Mouse (Mus musculus) hindbrain, embryonic 15.5 days (tissue): ENCODE measurements around the gene Gm8909. TPM values are rescaled to one million over a fixed set of nuclear protein-coding genes. Genes with fewer than 3 reads are reported as not detected.
"Not testable (repeated sequence)": the region's sequence is repeated elsewhere in the genome, so short reads cannot be mapped to it uniquely, and the experiment has no call there.

Source experiments
- ATAC-seq: fragments of 200-750 bp; cut with Nextera tagmentation; 2 replicates; pipeline ENCODE4 v1.8.0; 2017; ENCODE audit warnings: low read depth, moderate number of reproducible peaks, moderate TSS enrichment; ENCODE audit not compliant: low FRiP score
- H3K27ac ChIP-seq: fragments of 300-500 bp; sonication (generic); replicated peaks from 2 replicates; pipeline ENCODE4 v1.5.1; 2015; ENCODE audit warnings: mild to moderate bottlenecking, inconsistent platforms
- H3K27me3 ChIP-seq: fragments of 300-500 bp; sonication (generic); 2 replicates; pipeline ENCODE4 v1.6.1; 2015; ENCODE audit warnings: control low read depth, inconsistent platforms
- H3K36me3 ChIP-seq: fragments of 300-500 bp; sonication (generic); 2 replicates; pipeline ENCODE4 v1.6.1; 2015; ENCODE audit warnings: control low read depth, inconsistent platforms
- H3K4me1 ChIP-seq: fragments of 300-500 bp; sonication (generic); replicated peaks from 2 replicates; pipeline ENCODE4 v1.6.1; 2015; ENCODE audit warnings: control low read depth, inconsistent platforms
- H3K4me2 ChIP-seq: fragments of 300-500 bp; sonication (generic); 2 replicates; pipeline ENCODE4 v1.6.1; 2015; ENCODE audit warnings: moderate library complexity, mild to moderate bottlenecking, inconsistent platforms
- H3K4me3 ChIP-seq: fragments of 300-500 bp; sonication (generic); 2 replicates; pipeline ENCODE4 v1.5.1; 2015; ENCODE audit warnings: mild to moderate bottlenecking, inconsistent platforms
- H3K9ac ChIP-seq: fragments of 300-500 bp; sonication (generic); 2 replicates; pipeline ENCODE4 v1.6.1; 2015; ENCODE audit warnings: inconsistent platforms
- H3K9me3 ChIP-seq: fragments of 300-500 bp; sonication (generic); 2 replicates; pipeline ENCODE4 v1.6.1; 2016; ENCODE audit warnings: control low read depth, inconsistent platforms
- WGBS: fragments of 180-500 bp; shearing (Covaris S2); methylation state at CpG from one replicate; pipeline ENCODE4 v1.1.7; 2015; 5-methylcytosine and 5-hydroxymethylcytosine counted together
- polyA plus RNA-seq: library from polyadenylated mRNA; unstranded; fragments of >200 nt; fragmentation: Nextera tagmentation; extraction: Ambion mirVana; gene quantifications from 2 replicates; pipeline ENCODE4 v1.2.1, GENCODE M21; 2015

Gene Gm8909
- polyA plus RNA-seq, 1 experiment from 2014 or later: not detected

DNA sequence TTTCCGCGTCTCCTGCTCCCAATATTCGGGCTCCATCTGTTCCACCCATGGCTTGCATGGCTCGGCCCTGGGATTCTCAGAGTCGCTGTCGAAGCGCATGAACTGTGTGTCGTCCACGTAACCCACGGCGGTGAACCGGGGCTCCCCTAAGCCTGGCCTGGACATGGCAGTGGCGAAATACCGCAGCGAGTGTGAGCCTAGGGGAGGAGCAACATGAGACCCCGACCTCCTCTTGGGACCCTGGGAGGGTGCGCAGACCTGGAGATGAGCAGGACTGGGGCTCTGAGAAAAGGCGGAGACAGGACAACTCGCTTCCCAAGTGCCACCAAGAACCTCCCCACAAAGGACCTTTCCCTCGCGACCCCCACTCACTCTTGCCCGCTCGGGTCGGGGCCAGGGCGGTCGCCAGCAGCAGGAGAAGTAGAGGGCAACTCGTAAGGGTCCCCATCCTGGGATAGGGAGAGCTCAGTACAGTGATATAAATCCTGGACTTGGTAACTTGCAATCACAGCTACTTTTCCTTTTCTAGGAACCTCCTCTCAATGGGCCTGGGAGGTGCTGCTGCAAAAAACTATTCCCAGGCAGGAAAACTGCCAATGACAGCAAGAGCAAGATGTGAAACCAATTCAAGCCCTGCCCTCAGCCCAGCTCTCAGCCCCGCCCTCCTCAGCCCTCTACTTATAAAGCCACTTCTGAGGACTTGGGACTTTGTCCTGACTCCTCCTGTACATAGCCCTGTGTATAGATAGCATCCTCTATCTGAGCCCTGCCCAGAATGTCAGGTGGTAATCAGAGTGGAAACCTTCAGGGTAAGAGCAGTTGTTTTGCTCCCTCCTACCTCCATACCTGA, 39.1 kb downstream of the Gm8909 start, which contains the start of gene Gm7030:
TSS of gene Gm7030 (minus strand) at position 458 of the 850 bp plus-strand sequence.
- H3K4me3 ChIP-seq, ATAC-seq: not testable (repeated sequence)
- WGBS: 25% methylated on average over 28 of the region's 28 CpGs

DNA sequence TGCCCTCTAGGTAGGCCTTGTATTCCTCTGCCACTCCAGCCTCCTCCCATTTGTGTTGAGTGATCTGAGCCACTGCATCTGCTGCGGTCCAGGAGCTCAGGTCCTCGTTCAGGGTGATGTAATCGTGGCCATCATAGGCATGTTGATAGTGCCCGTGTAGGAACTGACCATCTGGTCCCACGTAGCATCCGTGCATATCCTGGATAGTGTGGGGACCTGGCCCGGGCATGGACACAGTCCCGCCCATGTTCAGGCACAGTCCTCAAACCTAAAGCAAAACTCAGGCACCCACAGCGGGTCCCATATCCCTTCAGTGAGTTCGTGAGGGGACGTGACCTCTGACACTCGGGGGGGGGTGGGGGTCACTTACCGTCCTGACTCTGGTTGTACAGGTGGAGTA, 39.8 kb downstream of the Gm8909 start:
- H3K4me1 ChIP-seq, H3K4me2 ChIP-seq, H3K36me3 ChIP-seq, ATAC-seq, H3K9me3 ChIP-seq, H3K9ac ChIP-seq, H3K27me3 ChIP-seq, H3K27ac ChIP-seq, H3K4me3 ChIP-seq: not testable (repeated sequence)
- 74% methylated on average over 12 of the region's 13 CpGs for WGBS

More for the DNA sequence above, 39.1 kb downstream of the Gm8909 start, which contains the start of gene Gm7030:
- H3K27ac ChIP-seq, H3K9ac ChIP-seq, H3K4me2 ChIP-seq, H3K4me1 ChIP-seq, H3K36me3 ChIP-seq, H3K27me3 ChIP-seq, H3K9me3 ChIP-seq: not testable (repeated sequence)

DNA sequence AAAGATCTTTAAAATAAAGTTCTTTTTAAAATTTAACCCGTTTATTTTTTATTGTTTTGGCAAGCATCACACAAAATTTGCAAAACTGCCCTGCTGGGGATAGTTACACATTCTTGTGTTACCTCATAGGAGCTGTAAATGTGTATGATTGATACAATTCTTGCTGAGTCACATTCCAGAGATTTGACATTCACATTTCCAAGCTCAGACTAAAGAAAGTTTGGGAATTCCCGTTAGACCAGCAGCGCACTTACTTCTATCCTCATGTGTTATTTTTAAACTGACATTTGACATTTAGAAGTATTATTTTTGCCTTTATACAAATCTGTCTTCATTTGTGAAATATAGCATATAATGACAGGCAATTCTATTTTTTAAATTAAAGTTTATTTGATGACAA, 44.2 kb downstream of the Gm8909 start:
- H3K4me3 ChIP-seq, H3K4me1 ChIP-seq, H3K4me2 ChIP-seq, H3K9ac ChIP-seq, H3K27ac ChIP-seq, H3K9me3 ChIP-seq, H3K36me3 ChIP-seq, ATAC-seq: not testable (repeated sequence)
- WGBS: 79% methylated on average over 3 of the region's 3 CpGs
- peaks cover 25% of the 10 kb centered on the region for H3K27me3 ChIP-seq

DNA sequence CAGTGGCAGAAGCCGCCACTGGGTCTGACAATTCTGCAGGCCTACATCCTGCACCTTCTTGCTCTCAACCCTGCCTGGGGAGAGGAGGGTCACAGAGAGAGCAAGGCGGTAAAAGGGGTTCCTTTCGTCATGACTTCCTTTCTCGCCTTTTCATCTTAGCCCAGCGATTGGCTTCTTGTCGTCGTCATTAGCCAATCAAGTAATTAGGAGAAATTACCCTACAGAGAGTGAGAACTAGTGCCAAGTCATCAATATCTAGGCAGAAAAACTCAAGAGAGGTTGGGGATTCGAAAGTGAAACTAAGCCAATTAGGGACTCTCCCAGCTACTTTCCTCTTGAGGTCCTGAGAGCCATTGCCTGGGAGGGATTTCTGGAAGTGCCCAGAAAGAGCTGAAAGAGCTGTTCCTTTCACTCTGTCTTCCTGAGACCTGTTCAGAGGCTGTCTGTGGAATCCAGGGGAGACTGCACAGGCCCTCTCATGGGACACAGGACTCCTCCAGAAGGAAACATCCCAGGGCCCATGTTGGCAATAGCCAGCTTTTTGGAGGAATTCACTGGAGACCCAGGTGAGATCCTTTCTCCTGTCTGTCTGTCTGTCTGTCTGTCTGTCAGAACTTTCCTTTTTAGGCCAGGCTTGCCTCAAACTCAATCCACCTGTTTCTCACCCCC, 46.9 kb downstream of the Gm8909 start, which contains the start of gene Gm19684:
TSS of gene Gm19684 (plus strand) at position 327 of the 669 bp plus-strand sequence.
- not testable (repeated sequence) for H3K4me1 ChIP-seq, H3K36me3 ChIP-seq, H3K27ac ChIP-seq, H3K9ac ChIP-seq, H3K9me3 ChIP-seq
- peak within 1 kb of the TSS; percentile 41 for H3K4me2 ChIP-seq
- peak within 1 kb of the TSS; percentile 14; the same call in 1 of the 2 replicates for H3K4me3 ChIP-seq
- ATAC-seq: peak; percentile 38; the same call in 1 of the 2 replicates
- WGBS: 11% methylated on average over 8 of the region's 8 CpGs
- peaks cover 28% of the 10 kb centered on the region for H3K27me3 ChIP-seq

DNA sequence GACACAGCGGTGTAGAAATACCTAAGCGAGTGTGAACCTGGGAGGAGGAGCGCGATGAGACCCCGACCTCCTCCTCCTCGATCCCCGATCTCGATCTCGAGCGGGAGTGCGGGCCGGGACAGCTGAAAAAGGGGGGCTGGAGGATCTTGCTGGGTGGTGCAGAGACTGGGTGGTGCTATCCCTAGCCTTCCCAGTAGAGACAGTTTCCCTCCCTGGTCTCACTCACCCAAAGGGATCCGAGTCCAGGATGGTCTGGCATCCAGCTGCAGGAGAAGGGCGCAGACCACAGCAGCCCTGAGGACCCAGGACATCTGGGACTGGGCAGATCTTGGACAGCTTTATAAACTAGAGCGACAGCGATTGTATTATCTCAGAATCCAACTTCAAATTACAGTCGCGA, 47.5 kb downstream of the Gm8909 start:
- ATAC-seq, H3K9me3 ChIP-seq, H3K36me3 ChIP-seq, H3K27ac ChIP-seq, H3K4me1 ChIP-seq, H3K9ac ChIP-seq: not testable (repeated sequence)
- 0 out of 2 replicates have a peak overlapping the region, but pooled peaks have one; percentile 14 for H3K4me3 ChIP-seq
- peaks cover 28% of the 10 kb centered on the region for H3K27me3 ChIP-seq
- H3K4me2 ChIP-seq: peak overlapping the region; percentile 41
- WGBS: 28% methylated on average over 18 of the region's 18 CpGs

DNA sequence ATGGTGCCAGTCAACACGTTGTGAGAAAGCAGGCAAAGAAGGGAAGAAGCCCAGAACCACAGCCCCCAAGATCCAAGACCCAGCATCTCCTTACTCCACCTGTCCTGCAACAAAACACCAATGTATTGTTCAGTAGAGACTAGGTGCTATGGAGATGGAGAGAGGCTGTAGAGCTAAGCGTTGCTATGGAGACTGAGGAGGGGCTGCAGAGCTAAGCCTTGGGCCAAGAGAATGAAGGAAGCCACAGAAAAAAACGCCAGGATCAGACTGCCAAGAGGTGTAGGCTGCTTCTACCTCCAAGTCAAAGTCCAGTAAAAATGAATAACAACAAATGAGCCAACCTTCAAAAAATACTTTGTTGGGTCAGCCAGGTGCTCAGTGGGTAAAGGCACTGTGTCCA, 51.8 kb downstream of the Gm8909 start:
- not testable (repeated sequence) for ATAC-seq, H3K36me3 ChIP-seq, H3K27ac ChIP-seq, H3K4me3 ChIP-seq, H3K4me1 ChIP-seq, H3K9me3 ChIP-seq, H3K9ac ChIP-seq, H3K4me2 ChIP-seq
- peaks cover 21% of the 10 kb centered on the region for H3K27me3 ChIP-seq
- 24% methylated on average over 3 of the region's 3 CpGs for WGBS

Other genes with a start within 250 kb of the Gm8909 start
- 76.1 and 81.0 TPM in 2 replicates for gene Abcf1, start 198.8 kb downstream of the Gm8909 start, polyA plus RNA-seq
- 62.7 and 65.5 TPM in 2 replicates for gene Gnl1, start 188.7 kb downstream of the Gm8909 start, polyA plus RNA-seq
- 89.0 and 92.9 TPM in 2 replicates for gene Prr3, start 188.3 kb downstream of the Gm8909 start, polyA plus RNA-seq
- gene H2-T24, start 148.0 kb downstream of the Gm8909 start, polyA plus RNA-seq: 9.0 and 9.9 TPM in 2 replicates
- gene H2-T23, start 135.7 kb downstream of the Gm8909 start, polyA plus RNA-seq: 4.8 and 6.6 TPM in 2 replicates
- gene H2-T22, start 125.8 kb downstream of the Gm8909 start, polyA plus RNA-seq: 7.4 and 7.9 TPM in 2 replicates
- gene Gm6034, start 125.6 kb downstream of the Gm8909 start, polyA plus RNA-seq: not detected in 2 replicates
- gene Gm11127, start 110.2 kb downstream of the Gm8909 start, polyA plus RNA-seq: not detected in 2 replicates
- gene Gm19684, start 46.9 kb downstream of the Gm8909 start, polyA plus RNA-seq: not detected in 2 replicates
- not detected in 2 replicates for gene Gm7030, start 39.1 kb downstream of the Gm8909 start, polyA plus RNA-seq
- gene H2-T3, start 21.8 kb upstream of the Gm8909 start, polyA plus RNA-seq: not detected in 2 replicates
- 132 and 133 TPM in 2 replicates for gene Rpp21, start 89.5 kb upstream of the Gm8909 start, polyA plus RNA-seq
- 24.8 and 27.1 TPM in 2 replicates for gene Trim39, start 103.7 kb upstream of the Gm8909 start, polyA plus RNA-seq
- gene H2-M10.2, start 118.0 kb upstream of the Gm8909 start, polyA plus RNA-seq: 0.29 TPM in 1 of 2 replicates, not detected in the other
- gene H2-M10.1, start 157.6 kb upstream of the Gm8909 start, polyA plus RNA-seq: not detected in 2 replicates
- not detected in 2 replicates for gene H2-M10.3, start 199.9 kb upstream of the Gm8909 start, polyA plus RNA-seq